Mouse (Mus musculus): ENCODE data around the gene Exoc4.

The Exoc4 gene

DNA sequence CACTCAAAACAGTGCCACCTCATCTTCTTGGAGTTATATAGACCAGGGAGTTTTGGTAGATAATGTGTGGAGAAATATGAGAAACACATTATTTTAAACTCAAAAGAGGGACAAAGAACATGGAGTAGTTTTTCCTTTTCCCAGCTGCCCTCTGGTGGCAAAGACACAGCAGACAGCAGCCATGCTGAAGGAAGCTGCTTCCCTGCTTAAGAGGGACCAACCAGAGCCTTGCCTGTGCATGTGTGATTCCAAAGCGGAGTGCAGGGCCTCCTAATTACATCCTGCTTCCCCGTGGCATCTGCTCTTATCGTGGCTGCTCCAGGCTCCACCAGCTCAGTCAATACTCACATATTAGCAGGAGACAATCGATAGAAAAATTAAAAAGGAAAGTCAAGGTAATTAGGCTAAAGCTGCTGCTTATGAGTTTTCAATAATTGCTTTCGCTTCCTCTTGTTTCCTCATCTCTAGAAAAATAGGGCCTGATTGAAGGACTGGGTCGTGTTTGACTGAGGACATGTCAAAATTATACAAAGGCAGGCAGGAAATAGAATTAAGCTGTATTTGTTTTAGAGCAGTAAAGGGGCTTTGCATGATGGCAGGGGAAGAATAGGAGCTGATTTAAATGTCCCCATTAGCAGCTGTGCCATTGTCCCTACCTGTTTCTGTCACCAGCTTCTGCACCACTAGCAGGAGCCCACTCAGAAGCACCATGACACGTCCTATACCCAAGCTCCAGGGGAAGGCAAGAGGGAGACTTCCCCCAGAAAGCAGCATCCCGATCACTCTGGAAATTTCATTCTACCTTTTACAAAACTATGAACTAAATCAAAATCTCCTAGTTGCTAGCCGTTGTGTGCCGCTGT lies 433.1 kb downstream of the Exoc4 start:
- no peak for DNase-seq

GRCm38 (mm10) chr6:33683533-33683932 lies 434.6 kb downstream of the Exoc4 start:
- DNase-seq = no peak

DNA sequence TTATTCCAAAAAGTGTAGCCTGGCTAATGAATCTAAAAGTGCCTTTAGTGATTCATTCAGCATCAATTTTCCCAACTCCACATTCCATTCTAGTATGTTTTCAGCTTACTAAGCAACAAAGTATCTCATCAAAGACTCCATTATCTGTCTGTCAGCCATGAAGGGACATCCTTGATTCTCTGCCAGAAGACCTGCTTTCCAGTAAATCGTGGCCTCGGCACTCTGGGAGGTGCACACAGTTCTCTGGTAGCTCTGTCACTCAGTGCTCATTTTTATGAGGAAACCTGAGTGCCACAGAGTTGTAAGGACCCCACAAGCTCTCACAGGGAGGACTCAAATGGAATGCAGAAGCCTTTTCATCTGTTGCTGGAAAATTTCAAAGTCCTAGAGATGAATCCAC lies 436.4 kb downstream of the Exoc4 start:
- no peak for DNase-seq

DNA sequence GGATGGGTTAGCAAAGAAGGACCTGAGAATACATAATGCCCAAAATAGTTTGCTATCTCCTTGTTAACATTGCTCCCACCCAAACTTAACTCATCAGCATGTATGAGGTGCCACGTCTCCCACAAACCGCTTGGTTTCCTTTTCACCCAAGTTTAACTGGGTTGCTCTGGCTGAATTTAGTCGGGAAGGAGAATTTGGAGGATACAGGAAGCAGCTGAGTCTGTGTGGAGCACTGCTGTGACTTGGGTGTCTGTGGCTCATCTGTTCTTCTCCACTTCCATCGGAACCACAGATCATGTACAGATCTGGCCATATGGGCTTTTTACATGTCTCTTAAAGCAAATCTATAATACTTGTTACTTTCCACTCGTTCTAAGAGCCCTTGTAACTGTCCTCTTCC lies 441.7 kb downstream of the Exoc4 start:
- DNase-seq = no peak

- no peak for DNase-seq
Measured at GRCm38 (mm10) chr6:33696976-33697375, 448.1 kb downstream of the Exoc4 start.

GRCm38 (mm10) chr6:33708907-33709306 lies 460.0 kb downstream of the Exoc4 start:
- no peak for DNase-seq

GRCm38 (mm10) chr6:33709340-33709739 lies 460.5 kb downstream of the Exoc4 start:
- DNase-seq = no peak

GRCm38 (mm10) chr6:33711742-33712141 lies 462.9 kb downstream of the Exoc4 start:
- no peak for DNase-seq

- no peak for DNase-seq
Measured at GRCm38 (mm10) chr6:33712540-33713118, 463.7 kb downstream of the Exoc4 start.

- no peak for DNase-seq
Measured at GRCm38 (mm10) chr6:33716254-33716965, 467.5 kb downstream of the Exoc4 start.

GRCm38 (mm10) chr6:33721166-33721565 lies 472.3 kb downstream of the Exoc4 start:
- no peak for DNase-seq

DNA sequence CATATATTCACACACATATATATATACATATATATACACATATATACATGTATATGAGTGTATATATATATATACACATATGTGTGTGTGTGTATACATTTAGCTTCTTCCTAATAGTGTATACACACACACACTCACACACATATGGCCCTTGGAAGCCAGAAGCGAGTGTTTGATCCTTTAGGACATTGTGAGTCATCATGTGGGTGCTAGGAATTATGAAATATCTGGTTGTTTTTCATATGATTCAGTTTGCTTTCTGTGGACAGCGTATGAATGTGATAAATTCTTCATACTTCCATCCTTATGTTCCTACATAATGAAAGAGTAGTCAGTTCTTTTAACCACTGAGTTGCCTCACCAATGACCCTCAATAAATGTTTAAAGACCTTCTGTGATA lies 473.9 kb downstream of the Exoc4 start:
- DNase-seq = no peak

DNA sequence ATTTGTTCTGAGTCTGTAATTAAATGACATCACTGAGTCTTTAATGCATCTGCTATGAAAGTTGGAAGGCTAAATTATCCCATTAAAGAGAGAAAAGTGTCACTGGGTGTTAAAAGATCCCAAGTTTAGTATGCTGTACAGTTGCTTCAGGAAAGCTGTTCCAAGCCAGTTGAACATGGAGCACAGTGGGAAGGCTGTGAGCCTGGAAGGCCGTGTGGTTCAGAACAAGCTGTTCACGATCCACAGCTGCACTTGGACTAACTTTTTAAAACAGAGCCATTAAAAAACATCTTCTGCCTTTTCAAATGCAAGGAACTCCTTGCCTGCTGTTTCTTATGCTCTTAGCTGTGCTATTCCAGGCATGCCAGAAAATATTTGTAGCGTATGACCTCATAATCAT lies 475.7 kb downstream of the Exoc4 start:
- DNase-seq = no peak

GRCm38 (mm10) chr6:33727271-33727670 lies 478.4 kb downstream of the Exoc4 start:
- DNase-seq = no peak

GRCm38 (mm10) chr6:33732214-33732613 lies 483.3 kb downstream of the Exoc4 start:
- no peak for DNase-seq

- no peak for DNase-seq
Measured at GRCm38 (mm10) chr6:33733602-33734001, 484.7 kb downstream of the Exoc4 start.

DNA sequence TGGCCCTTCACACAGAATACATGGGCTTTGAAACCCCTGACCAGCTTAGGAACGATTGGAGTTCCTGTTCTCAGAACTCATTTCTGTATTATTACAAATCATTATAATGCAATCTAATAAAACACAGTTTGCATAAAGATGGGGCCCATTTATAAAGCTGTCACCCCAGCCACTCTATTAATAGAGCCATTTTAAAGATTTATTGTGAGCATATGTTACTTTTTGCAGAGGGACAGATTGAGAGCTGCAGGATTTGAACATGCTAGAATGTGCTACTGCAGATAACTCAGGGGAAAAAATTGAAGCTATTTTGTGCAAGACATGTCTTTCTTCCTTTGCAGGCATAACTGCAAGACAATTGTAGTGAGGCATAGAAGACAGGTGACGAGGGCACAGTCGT lies 485.1 kb downstream of the Exoc4 start:
- DNase-seq = no peak

DNA sequence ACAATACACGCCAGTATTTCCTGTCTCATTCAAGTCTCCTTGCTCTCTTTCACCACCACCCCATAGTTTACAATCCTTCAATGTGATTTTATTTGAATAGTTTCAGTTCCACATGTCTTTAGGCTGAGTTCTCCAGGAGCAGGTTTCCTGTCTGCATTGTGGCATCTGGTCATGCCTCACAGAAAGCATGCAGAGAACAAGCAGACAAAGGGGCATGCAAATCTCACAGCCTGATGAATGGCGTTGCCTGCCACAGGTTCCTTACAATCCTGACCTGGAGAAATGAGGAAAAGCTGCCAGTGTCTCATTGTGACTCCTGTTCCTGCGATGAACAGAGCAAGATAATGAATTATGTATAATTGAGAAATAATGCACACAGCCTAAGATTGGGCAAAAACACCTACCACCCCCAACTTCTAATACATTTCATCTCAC lies 490.0 kb downstream of the Exoc4 start:
- no peak for DNase-seq

DNA sequence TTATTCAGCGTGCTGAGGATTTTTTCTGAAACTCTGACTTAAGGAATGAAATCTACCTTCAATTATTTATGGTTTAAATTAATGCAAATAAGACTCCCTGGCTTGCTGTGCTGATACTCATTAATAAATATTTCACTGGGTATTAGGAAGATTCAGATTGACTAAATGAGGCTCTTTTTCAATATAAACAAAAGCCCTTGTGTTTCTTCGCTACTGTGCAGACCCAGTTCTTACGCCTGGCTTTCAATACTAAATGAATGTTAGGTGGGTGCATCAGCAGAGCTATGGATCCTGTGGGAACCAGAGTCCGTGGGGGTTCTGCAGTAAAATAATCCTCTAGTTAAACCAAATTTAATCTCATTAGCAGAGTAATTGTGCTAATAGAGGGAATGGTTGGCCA lies 490.4 kb downstream of the Exoc4 start:
- no peak for DNase-seq

GRCm38 (mm10) chr6:33755976-33756375 lies 507.1 kb downstream of the Exoc4 start:
- DNase-seq = no peak

GRCm38 (mm10) chr6:33761557-33761956 lies 512.7 kb downstream of the Exoc4 start:
- DNase-seq = no peak

DNA sequence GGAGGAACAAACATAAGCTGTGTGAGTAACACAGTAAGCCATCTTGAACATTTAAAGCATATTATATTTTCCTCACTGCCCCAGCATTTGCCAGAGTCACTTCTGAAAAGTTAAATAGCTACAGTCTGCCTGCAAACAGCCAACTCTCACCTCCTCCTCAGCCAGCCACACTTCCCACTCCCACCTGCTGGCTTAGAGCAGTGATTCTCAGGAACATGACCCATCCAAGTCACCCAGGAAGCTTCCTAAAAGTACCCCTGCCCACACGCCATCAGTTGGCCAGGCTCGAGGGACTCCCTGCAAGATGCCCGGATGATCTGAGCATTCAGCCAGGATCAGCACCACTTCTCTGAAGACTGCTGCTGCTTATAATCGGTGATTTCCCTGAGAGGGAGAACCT lies 514.4 kb downstream of the Exoc4 start:
- DNase-seq = no peak

- DNase-seq = no peak
Measured at GRCm38 (mm10) chr6:33763970-33764369, 515.1 kb downstream of the Exoc4 start.

DNA sequence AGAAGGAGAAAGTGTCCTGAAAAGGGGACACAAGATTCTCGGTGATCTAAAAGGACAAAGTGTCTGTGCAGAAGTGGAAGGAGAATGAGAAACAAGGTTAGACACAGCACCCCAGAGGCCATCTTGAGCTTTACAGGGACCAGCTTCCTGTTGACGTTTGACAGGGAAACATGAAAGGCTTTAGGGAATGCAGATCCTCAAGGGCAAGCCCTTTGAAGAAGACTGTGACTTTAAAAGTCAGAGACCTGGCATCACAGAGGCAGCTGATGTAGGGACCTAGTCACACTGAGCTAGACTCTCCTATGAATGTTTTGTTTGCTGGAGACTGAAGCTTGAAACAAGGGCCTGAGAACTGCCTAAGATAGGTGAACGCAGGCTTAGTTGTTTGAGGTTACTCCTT lies 520.4 kb downstream of the Exoc4 start:
- no peak for DNase-seq

Data from spleen, adult 18-20 months (tissue).